Mouse (Mus musculus) embryonic fibroblast, embryonic 13.5 days (primary cell): ENCODE measurements at regions not wholly inside any gene's neighbourhood (a gene's known extent, or its start where the extent isn't known, plus 50 kb on each side); places are given as distances from the start of the nearest gene placed in this dataset.

Source experiments
- CTCF ChIP-seq: IDR thresholded peaks from 2 replicates; pipeline ENCODE4 v1.5.1; 2011; ENCODE audit warnings: mild to moderate bottlenecking, control low read depth, low read length, moderate library complexity, borderline replicate concordance; ENCODE audit not compliant: insufficient read depth
- POLR2A ChIP-seq: IDR thresholded peaks from 2 replicates; pipeline ENCODE4 v1.6.1; 2011; ENCODE audit warnings: low read depth, mild to moderate bottlenecking, control low read depth, low read length, moderate library complexity

GRCm38 (mm10) chr3:117995401-117995800, 126.7 kb upstream of the Snx7 start:
- TF ChIP-seq CTCF (no peak), POLR2A (no peak)
